Mouse (Mus musculus) liver, adult 2 months (tissue): ENCODE results near the gene Egln2. TPM values are rescaled to one million over a fixed set of nuclear protein-coding genes. Genes with fewer than 3 reads are reported as not detected.

Experiments
- DNase-seq: peaks from one replicate; pipeline ENCODE4 v3.0.0-alpha.2; 2011; ENCODE audit warnings: low read depth, low spot score; ENCODE audit errors: extremely low read depth
- H3K27ac ChIP-seq: fragments of 200-500 bp; replicated peaks from 2 replicates; pipeline ENCODE4 v1.5.1; 2012; ENCODE audit warnings: low read depth, mild to moderate bottlenecking, control low read depth, inconsistent platforms, low read length; ENCODE audit not compliant: insufficient read depth
- H3K27me3 ChIP-seq: fragments of 200-500 bp; 2 replicates; pipeline ENCODE4 v1.6.1; 2012; ENCODE audit warnings: mild to moderate bottlenecking, moderate library complexity, low read length, inconsistent platforms; ENCODE audit not compliant: control insufficient read depth, insufficient read depth
- H3K36me3 ChIP-seq: fragments of 200-500 bp; 2 replicates; pipeline ENCODE4 v1.6.1; 2012; ENCODE audit warnings: low read length, inconsistent platforms; ENCODE audit not compliant: control insufficient read depth, insufficient read depth
- H3K4me1 ChIP-seq: fragments of 200-500 bp; 2 replicates; pipeline ENCODE4 v1.6.1; 2011; ENCODE audit warnings: low read length; ENCODE audit not compliant: control insufficient read depth, insufficient read depth
- H3K4me3 ChIP-seq: fragments of 200-500 bp; 2 replicates; pipeline ENCODE4 v1.5.1; 2011; ENCODE audit warnings: low read depth, mild to moderate bottlenecking, control low read depth, low read length, moderate library complexity; ENCODE audit not compliant: insufficient read depth
- H3K79me2 ChIP-seq: fragments of 200-500 bp; 2 replicates; pipeline ENCODE4 v1.6.1; 2012; ENCODE audit warnings: inconsistent platforms, mild to moderate bottlenecking, low read length, moderate library complexity; ENCODE audit not compliant: control insufficient read depth, insufficient read depth
- H3K9ac ChIP-seq: fragments of 200-500 bp; 2 replicates; pipeline ENCODE4 v1.6.1; 2012; ENCODE audit warnings: low read depth, mild to moderate bottlenecking, control low read depth, inconsistent platforms, low read length
- CTCF ChIP-seq: fragments of 200-500 bp; IDR thresholded peaks from 2 replicates; pipeline ENCODE4 v1.5.1; 2011; ENCODE audit warnings: low read depth, low read length, control low read depth
- POLR2A ChIP-seq: fragments of 200-500 bp; IDR thresholded peaks from 2 replicates; pipeline ENCODE4 v1.6.1; 2011; ENCODE audit warnings: low read length, control low read depth; ENCODE audit not compliant: insufficient read depth; ENCODE audit errors: extremely low read depth
- WGBS: fragments of 180-500 bp; shearing (Covaris S2); methylation state at CpG from one replicate; pipeline ENCODE4 v1.1.7; 2018; 5-methylcytosine and 5-hydroxymethylcytosine counted together
- polyA plus RNA-seq: library from polyadenylated mRNA; depleted of rRNA; stranded (reverse); fragments of >200 nt; gene quantifications from 2 replicates; pipeline ENCODE4 v1.2.3, GENCODE M21; 2012
- total RNA-seq: library from RNA; depleted of rRNA; stranded (reverse); fragments of >200 nt; gene quantifications from 2 replicates; pipeline ENCODE4 v1.2.3, GENCODE M21; 2014

Gene Egln2
- total and polyA plus RNA-seq, 2 experiments: 35.4 to 99.3 TPM

GRCm38 (mm10) chr7:27179217-27179918 lies 12.8 kb upstream of the Egln2 start:
- Histone ChIP-seq H3K79me2 (no peaks in the 10 kb centered on the region), H3K27ac (peak overlapping the region; percentile 60), H3K36me3 (no peaks in the 10 kb centered on the region), H3K4me3 (peak overlapping the region; percentile 5; the same call in 1 of the 2 replicates), H3K27me3 (no peaks in the 10 kb centered on the region), H3K4me1 (peaks cover 13% of the 10 kb centered on the region), H3K9ac (no peak overlapping the region)
- DNase-seq: peak; percentile 52
- TF ChIP-seq CTCF (no peak), POLR2A (no peak)
- 30% methylated on average over 16 of the region's 16 CpGs for WGBS

GRCm38 (mm10) chr7:27178324-27179216 lies 12.0 kb upstream of the Egln2 start, which contains the start of gene Rab4b:
TSS of gene Rab4b (minus strand) at chr7:27178896.
- Histone ChIP-seq H3K27me3 (no peaks in the 10 kb centered on the region), H3K9ac (peak within 1 kb of the TSS; percentile 80), H3K36me3 (no peaks in the 10 kb centered on the region; the same call in 1 of the 2 replicates), H3K4me3 (peak within 1 kb of the TSS; percentile 81), H3K79me2 (no peaks in the 10 kb centered on the region), H3K27ac (peak within 1 kb of the TSS; percentile 78), H3K4me1 (peaks cover 13% of the 10 kb centered on the region)
- TF ChIP-seq POLR2A: no peak
- peak; percentile 70 for TF ChIP-seq CTCF
- WGBS: under 1% methylated on average over 53 of the region's 53 CpGs
- peak; percentile 98 for DNase-seq

GRCm38 (mm10) chr7:27177942-27178323 lies 11.3 kb upstream of the Egln2 start:
- peak overlapping the region; percentile 81; the same call in 1 of the 2 replicates for H3K4me3 ChIP-seq
- 7% methylated on average over 4 of the region's 4 CpGs for whole genome bisulfite sequencing
- no peaks in the 10 kb centered on the region for H3K79me2 ChIP-seq

GRCm38 (mm10) chr7:27174896-27175295 lies 8.3 kb upstream of the Egln2 start:
- no peaks in the 10 kb centered on the region for H3K79me2 ChIP-seq
- no peak overlapping the region for H3K4me3 ChIP-seq
- 87% methylated on average over 7 of the region's 7 CpGs for WGBS
- no peak overlapping the region for H3K9ac ChIP-seq
- no peak for TF ChIP-seq CTCF
- no peak for TF ChIP-seq POLR2A
- no peak overlapping the region for H3K27ac ChIP-seq
- peaks cover 8% of the 10 kb centered on the region for H3K4me1 ChIP-seq
- no peaks in the 10 kb centered on the region; the same call in 1 of the 2 replicates for H3K36me3 ChIP-seq
- DNase-seq: no peak
- no peaks in the 10 kb centered on the region for H3K27me3 ChIP-seq

More at GRCm38 (mm10) chr7:27177942-27178323, 11.3 kb upstream of the Egln2 start:
- H3K4me1 ChIP-seq: peaks cover 13% of the 10 kb centered on the region
- H3K27ac ChIP-seq: peak overlapping the region; percentile 78
- DNase-seq: no peak
- H3K36me3 ChIP-seq: no peaks in the 10 kb centered on the region; the same call in 1 of the 2 replicates
- H3K27me3 ChIP-seq: no peaks in the 10 kb centered on the region
- peak overlapping the region; percentile 4 for H3K9ac ChIP-seq
- TF ChIP-seq CTCF (no peak), POLR2A (no peak)

- DNase-seq: no peak
- Histone ChIP-seq H3K79me2 (no peaks in the 10 kb centered on the region), H3K27ac (no peak overlapping the region), H3K27me3 (no peaks in the 10 kb centered on the region), H3K36me3 (no peaks in the 10 kb centered on the region; the same call in 1 of the 2 replicates), H3K9ac (no peak overlapping the region), H3K4me3 (no peak overlapping the region), H3K4me1 (peaks cover 5% of the 10 kb centered on the region; the same call in 1 of the 2 replicates)
- TF ChIP-seq CTCF (no peak), POLR2A (no peak)
- 96% methylated on average over 15 of the region's 15 CpGs for WGBS
Observed at GRCm38 (mm10) chr7:27174496-27174895, 7.9 kb upstream of the Egln2 start.
